Mouse (Mus musculus) gastrocnemius, postnatal 14 days (tissue): ENCODE measurements around the gene Umodl1. TPM values are rescaled to one million over a fixed set of nuclear protein-coding genes. Genes with fewer than 3 reads are reported as not detected.

Source experiments
- DNase-seq: peaks from one replicate; pipeline ENCODE4 v3.0.0; 2021; ENCODE audit warnings: mixed read lengths
- intact Hi-C: fragments of 180-260 bp; cut with DNase I; formaldehyde crosslinking; loops from one replicate; pipeline ENCODE4 v1.15.1; 2025; ENCODE audit warnings: low total_unique reads
- total RNA-seq, 2 experiments: library from RNA; stranded (reverse); gene quantifications; 2 replicates each; pipeline ENCODE4 v1.2.3; 2021

The Umodl1 gene
- total RNA-seq, 2 experiments from 2014 or later, result 0.16 TPM; not detected in 1

DNA sequence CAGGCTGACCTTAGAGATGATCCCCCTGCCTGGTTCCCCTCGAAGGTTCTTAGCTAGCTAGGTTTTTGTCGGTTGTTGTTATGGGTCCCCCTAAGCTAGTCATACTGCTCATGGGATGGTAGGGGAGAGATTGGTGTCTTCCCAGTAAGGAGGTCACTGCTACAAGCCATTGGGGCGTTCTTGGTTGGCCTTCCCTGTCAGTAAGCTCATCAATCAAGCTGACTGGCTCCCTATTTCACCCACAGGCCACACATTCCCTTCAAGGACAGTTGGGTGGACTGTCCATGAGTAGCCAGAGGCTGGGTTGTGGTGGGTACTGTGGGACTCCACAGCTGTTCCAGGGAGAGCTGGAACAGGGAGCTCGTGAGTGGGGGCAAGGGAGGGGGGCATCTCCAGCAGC lies 29.1 kb downstream of the Umodl1 start:
- no peak for DNase-seq
- intact Hi-C loops, result no loop called here

- intact Hi-C loops, result no loop called here
- no peak for DNase-seq
These were observed 35.8 kb downstream of the Umodl1 start for GRCm38 (mm10) chr17:30990254-30990653.

DNA sequence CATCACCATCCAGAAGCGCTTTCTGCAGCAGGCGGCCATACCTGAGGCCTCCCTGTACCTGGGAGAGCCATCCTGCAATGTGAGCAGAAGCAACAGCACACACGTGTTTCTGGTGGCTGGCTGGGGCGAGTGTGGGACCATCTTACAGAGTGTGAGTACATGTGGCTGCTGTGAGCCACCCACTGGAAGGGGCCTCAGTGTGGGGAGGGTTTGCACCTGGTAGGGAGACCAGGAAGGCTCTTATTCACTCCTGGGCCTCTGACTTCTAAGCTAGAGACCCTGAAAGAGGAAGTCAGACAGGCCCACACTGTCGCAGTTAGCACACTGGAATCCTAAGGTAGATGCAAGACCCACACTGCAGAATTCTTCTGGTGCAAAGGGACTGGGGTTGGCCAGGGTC lies 41.9 kb downstream of the Umodl1 start:
- no peak for DNase-seq
- intact Hi-C loops, result no loop called here

- DNase-seq, result no peak
- intact Hi-C loops, result loop anchor here (5.0 kb wide), 1 partner anchor 254 kb away; no protein-coding TSS in a partner anchor
These were observed 46.5 kb downstream of the Umodl1 start for GRCm38 (mm10) chr17:31000897-31001296.

DNA sequence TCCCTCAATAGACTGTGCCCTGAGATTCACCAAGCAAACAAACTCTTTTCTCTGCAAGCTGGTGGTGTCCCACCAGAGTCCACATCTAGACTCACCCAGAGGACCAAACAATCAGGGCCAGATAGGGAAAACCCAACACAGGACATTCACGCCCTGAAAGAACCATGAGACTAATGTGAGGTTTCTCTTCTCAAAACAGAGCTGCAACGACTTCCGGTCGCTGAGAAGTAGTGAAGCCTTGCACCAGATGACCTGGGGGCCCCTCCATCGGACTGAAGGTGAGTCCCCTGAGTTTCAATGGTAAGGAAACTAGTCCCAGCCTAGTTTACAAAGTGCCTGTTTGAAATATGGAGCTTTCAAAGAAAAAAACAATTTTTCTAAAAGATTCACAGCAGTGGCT lies 48.2 kb downstream of the Umodl1 start:
- intact Hi-C loops, result loop anchor here (5.0 kb wide), 1 partner anchor 255 kb away; no protein-coding TSS in a partner anchor
- DNase-seq, result no peak

GRCm38 (mm10) chr17:31005284-31005683 lies 50.8 kb downstream of the Umodl1 start:
- intact Hi-C loops, result no loop called here
- DNase-seq, result no peak

GRCm38 (mm10) chr17:31007357-31007756 lies 52.9 kb downstream of the Umodl1 start:
- no peak for DNase-seq
- intact Hi-C loops, result no loop called here

GRCm38 (mm10) chr17:31008416-31008815 lies 54.0 kb downstream of the Umodl1 start:
- no peak for DNase-seq
- intact Hi-C loops, result no loop called here

DNA sequence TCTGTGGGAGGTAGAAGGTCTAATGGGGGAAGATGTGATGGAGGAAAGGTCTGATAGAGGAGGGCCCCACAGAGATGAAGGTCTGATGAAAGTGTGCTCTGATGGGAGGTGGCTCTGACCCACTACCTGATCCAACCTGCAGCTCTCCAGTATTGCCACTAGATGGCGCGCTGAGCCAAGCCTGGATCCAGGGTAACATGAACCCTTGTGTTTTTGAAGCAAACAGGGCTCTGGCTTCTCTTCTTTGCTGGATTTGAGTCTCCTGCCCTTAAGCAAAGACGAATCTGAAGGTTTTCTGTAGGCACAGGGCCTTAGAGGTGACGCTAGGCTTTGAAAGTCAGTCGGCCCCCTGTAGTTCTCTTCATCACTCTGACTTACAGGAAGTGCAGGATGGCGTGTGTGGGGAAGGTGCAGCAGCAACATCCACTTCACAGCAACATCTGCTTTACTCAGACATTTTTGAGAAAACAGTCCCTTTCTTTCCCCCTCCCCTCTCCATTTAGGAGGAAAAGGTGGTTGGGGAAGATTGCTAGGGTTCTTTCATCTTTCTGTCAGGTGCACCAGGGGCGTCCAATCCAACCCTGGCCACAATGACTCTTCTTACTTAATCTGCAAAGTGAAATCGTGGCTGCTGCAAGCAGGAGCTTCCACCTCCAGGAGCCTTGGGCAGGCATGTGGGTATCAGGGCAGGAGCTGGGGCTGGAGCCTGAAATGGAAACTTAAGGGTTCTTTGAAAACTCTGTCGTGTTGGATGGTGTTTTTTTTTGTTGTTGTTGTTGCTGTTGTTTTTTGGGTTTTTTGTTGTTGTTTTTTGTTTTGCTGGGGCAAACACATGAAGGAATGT lies 57.3 kb downstream of the Umodl1 start:
- intact Hi-C loops, result loop anchor here (2.0 kb wide), 1 partner anchor 107 kb away; no protein-coding TSS in a partner anchor
- DNase-seq, result peak; percentile 44

DNA sequence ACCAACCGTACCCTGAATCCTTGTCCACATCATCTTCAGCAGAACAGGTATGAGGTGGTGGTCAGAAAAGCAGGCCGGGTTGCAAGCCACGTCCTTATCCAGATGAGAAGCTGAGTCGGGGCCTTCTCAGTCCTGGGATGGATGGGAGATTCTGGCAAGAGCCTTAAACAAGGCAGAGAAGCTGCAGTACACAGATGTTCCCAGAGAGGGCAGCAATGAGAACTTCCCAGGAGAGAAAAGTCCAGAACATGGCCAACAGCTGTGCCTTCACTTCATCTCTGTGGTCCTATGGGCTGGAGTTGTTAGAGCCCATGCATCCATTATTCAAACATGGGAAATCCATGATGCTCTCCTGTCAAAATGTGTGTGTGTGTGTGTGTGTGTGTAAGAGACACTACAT lies 63.8 kb downstream of the Umodl1 start:
- intact Hi-C loops, result loop anchor here (2.0 to 5.0 kb wide), 2 partner anchors 103 to 169 kb away; no protein-coding TSS in a partner anchor
- peak; percentile 34 for DNase-seq

DNA sequence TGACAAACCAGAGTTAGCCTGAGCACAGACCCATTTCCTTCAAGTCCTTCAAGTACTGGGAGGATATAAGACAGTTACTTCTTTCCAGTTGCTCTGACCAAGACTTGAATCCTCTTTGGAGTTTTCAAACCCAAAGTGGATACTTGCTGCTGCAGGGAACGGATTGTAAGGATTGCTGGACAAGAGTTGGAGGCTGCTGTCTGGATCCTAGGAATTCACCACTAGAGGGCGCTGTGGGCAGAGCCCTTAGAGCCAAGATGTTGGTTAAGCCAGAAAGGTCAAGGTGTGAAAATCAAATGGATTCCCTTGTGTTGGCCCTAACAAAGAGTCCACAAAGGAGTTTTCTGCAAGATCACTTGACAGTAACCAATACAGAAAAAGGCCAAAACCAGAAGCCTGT lies 65.1 kb downstream of the Umodl1 start:
- intact Hi-C loops, result loop anchor here (2.0 to 5.0 kb wide), 2 partner anchors 101 to 168 kb away; no protein-coding TSS in a partner anchor
- peak; percentile 26 for DNase-seq

DNA sequence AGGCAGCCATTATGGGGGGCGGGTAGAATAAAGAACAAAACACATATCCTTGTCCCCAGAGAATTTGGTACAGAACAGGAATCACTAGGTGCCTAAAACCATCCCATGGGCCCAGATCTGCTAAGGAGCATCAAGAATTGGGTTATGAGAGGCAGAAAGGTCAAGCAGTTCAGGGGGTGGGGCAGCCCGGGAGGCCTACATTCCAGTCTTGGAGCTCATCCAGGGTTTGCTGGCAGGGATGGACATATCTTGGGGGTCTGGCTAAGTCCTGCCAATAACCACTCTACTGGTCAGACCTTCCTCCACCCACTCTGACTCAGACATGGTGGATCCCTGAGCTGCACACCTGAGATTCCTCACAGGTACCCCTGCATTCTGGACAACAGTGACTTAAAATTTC lies 65.6 kb downstream of the Umodl1 start:
- intact Hi-C loops, result no loop called here
- no peak for DNase-seq

GRCm38 (mm10) chr17:31021276-31021675 lies 66.8 kb downstream of the Umodl1 start:
- DNase-seq, result no peak

GRCm38 (mm10) chr17:31024125-31024781 lies 69.8 kb downstream of the Umodl1 start:
- DNase-seq, result no peak
- intact Hi-C loops, result no loop called here

More at GRCm38 (mm10) chr17:31021276-31021675, 66.8 kb downstream of the Umodl1 start:
- intact Hi-C loops, result no loop called here

GRCm38 (mm10) chr17:31024782-31025125 lies 70.3 kb downstream of the Umodl1 start:
- DNase-seq, result no peak
- intact Hi-C loops, result no loop called here

DNA sequence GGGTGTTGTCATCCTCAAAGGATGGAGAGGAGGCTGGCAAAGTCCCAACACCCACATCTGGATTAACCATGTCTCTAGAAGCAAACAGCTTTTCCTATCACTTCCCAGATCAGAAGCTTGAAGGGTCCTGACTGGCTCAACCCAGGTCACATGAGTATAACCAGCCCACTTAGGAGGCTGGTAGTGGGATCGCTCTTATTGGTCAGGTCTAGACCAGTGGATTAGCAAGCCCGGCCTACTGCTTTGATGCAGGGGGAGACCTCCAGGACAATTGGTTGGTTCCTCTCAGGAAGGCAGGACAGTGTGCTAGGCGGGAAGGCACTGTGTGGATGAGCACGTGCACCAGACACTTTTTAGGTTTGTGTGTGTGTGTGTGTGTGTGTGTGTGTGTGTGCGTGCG lies 72.5 kb downstream of the Umodl1 start:
- intact Hi-C loops, result no loop called here
- DNase-seq, result no peak

GRCm38 (mm10) chr17:31027723-31028122 lies 73.3 kb downstream of the Umodl1 start:
- no peak for DNase-seq
- intact Hi-C loops, result no loop called here

- intact Hi-C loops, result no loop called here
- DNase-seq, result no peak
These were observed 74.5 kb downstream of the Umodl1 start for GRCm38 (mm10) chr17:31028821-31029370.

DNA sequence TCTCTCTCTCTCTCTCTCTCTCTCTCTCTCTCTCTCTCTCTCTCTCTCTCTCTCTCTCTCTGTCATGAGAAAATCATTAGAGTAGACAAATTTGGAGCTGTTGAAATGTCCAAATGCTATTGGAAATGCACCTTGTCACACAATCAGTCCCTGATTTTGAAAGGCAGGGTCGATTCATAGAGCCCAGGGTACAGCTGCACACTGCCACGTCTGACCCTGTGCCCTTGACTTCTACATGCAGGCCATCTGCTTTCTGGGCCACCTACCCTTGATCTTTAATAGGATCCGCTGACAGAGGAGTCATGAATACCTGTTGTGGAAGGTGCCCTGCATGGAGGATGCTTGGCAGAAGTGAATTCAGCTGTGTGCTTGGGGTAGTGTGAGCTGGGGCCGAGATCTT lies 75.0 kb downstream of the Umodl1 start:
- intact Hi-C loops, result no loop called here
- DNase-seq, result no peak

- intact Hi-C loops, result no loop called here
- no peak for DNase-seq
These were observed 77.9 kb downstream of the Umodl1 start for GRCm38 (mm10) chr17:31032341-31032740.
